Mouse (Mus musculus) megakaryocyte, embryonic 14.5 days (primary cell): Measurements from ENCODE around the gene Nr4a2. TPM values are rescaled to one million over a fixed set of nuclear protein-coding genes. Genes with fewer than 3 reads are reported as not detected.
A peak's percentile ranks its signal among the peaks of the same experiment; 100 is the strongest.

Experiments
- H3K27me3 ChIP-seq: replicated peaks from 2 replicates; pipeline ENCODE3; 2012; ENCODE audit warnings: inconsistent platforms
- H3K36me3 ChIP-seq: replicated peaks from 2 replicates; pipeline ENCODE3; 2012; ENCODE audit warnings: low read length, inconsistent platforms, mixed read lengths
- H3K4me1 ChIP-seq: 2 replicates; pipeline ENCODE4 v1.6.1; 2012; ENCODE audit warnings: inconsistent platforms
- H3K4me3 ChIP-seq: replicated peaks from 2 replicates; pipeline ENCODE3; 2012; ENCODE audit warnings: moderate library complexity, mild to moderate bottlenecking, inconsistent platforms
- H3K9me3 ChIP-seq: 2 replicates; pipeline ENCODE4 v1.6.1; 2012; ENCODE audit warnings: inconsistent platforms
- FLI1 ChIP-seq: IDR thresholded peaks from 2 replicates; pipeline ENCODE4 v1.6.1; 2012; ENCODE audit warnings: low read length, inconsistent platforms, mixed read lengths
- GATA1 ChIP-seq: IDR thresholded peaks from 3 replicates; pipeline ENCODE4 v1.6.1; 2012; ENCODE audit warnings: mixed read lengths, low read length, inconsistent platforms, borderline replicate concordance
- polyA plus RNA-seq: library from polyadenylated mRNA; stranded (reverse); fragments of >175 nt; gene quantifications from 2 replicates; pipeline ENCODE4 v1.2.3, GENCODE M21; 2012; ENCODE audit warnings: low replicate concordance; ENCODE audit not compliant: insufficient read depth

The Nr4a2 gene
- polyA plus RNA-seq = 0.66 and 0.82 TPM in 2 replicates

GRCm38 (mm10) chr2:57123991-57124840 is at the start of gene Nr4a2:
Gene Nr4a2 (minus strand): TSS chr2:57124003.
- no peaks in the 10 kb centered on the region for H3K27me3 ChIP-seq
- no peaks in the 10 kb centered on the region for H3K36me3 ChIP-seq
- TF ChIP-seq FLI1 = no peak
- TF ChIP-seq GATA1 = no peak
- no peaks in the 10 kb centered on the region for H3K9me3 ChIP-seq
- H3K4me3 ChIP-seq = peak within 1 kb of the TSS; percentile 96
- H3K4me1 ChIP-seq = peaks cover 38% of the 10 kb centered on the region

DNA sequence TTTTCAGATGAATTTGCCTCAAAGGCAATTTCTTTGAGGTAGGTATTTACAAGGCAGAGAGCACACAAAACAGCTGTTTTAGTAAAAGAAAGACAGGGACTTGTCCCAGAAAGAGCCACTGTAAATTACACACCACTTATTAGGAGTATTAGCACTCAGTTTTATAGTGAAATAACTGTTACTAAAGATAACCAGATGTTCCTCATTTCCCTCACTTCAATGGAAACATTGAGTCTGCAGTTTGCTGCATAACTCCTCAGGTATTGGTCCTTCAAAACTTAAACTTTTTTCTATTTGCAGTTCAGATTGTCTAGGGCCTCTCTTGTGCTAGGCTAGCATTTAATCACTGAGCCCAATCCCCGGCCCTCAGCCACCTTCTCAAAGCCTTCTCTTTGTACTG is 41.6 kb upstream of the Nr4a2 start:
- H3K9me3 ChIP-seq = no peaks in the 10 kb centered on the region
- H3K27me3 ChIP-seq = peaks cover 2% of the 10 kb centered on the region
- TF ChIP-seq FLI1 (no peak), GATA1 (no peak)

GRCm38 (mm10) chr2:57156814-57157213 is 33.0 kb upstream of the Nr4a2 start:
- Histone ChIP-seq H3K4me3 (no peak overlapping the region), H3K27me3 (no peaks in the 10 kb centered on the region), H3K9me3 (no peaks in the 10 kb centered on the region), H3K4me1 (no peaks in the 10 kb centered on the region), H3K36me3 (no peaks in the 10 kb centered on the region)
- TF ChIP-seq GATA1 (no peak), FLI1 (no peak)

More for the DNA sequence above, 41.6 kb upstream of the Nr4a2 start:
- H3K36me3 ChIP-seq = no peaks in the 10 kb centered on the region
- no peak overlapping the region for H3K4me3 ChIP-seq
- peaks cover 5% of the 10 kb centered on the region; the same call in 1 of the 2 replicates for H3K4me1 ChIP-seq

DNA sequence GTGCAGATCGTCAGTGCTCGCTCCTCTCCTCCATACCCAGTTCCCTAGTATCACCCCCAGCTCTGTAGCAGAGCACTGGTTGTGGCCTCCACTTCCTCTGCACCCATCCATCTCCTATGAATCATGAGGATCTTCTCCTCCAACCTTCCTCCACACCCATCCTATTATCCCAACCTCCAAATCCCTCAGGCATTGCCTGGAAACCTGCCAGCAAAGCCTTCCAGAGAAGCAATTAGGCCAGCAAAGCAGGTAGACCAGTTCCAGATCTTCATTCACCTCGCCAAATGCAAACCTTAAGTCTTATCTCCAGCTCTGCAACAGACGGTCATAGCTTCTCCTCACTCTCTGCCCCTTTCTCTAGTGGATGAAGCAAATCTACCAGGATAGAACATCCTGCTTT is 26.0 kb upstream of the Nr4a2 start:
- peaks cover 7% of the 10 kb centered on the region for H3K27me3 ChIP-seq
- TF ChIP-seq GATA1 = no peak
- no peak for TF ChIP-seq FLI1
- H3K9me3 ChIP-seq = no peaks in the 10 kb centered on the region
- H3K36me3 ChIP-seq = no peaks in the 10 kb centered on the region
- H3K4me3 ChIP-seq = no peak overlapping the region
- H3K4me1 ChIP-seq = no peaks in the 10 kb centered on the region

GRCm38 (mm10) chr2:57148231-57148630 is 24.4 kb upstream of the Nr4a2 start:
- Histone ChIP-seq H3K4me1 (0 out of 2 replicates have a peak, but pooled peaks cover 2% of the 10 kb centered on the region), H3K9me3 (no peaks in the 10 kb centered on the region), H3K36me3 (no peaks in the 10 kb centered on the region), H3K4me3 (no peak overlapping the region), H3K27me3 (peaks cover 7% of the 10 kb centered on the region)
- TF ChIP-seq GATA1 (no peak), FLI1 (no peak)

DNA sequence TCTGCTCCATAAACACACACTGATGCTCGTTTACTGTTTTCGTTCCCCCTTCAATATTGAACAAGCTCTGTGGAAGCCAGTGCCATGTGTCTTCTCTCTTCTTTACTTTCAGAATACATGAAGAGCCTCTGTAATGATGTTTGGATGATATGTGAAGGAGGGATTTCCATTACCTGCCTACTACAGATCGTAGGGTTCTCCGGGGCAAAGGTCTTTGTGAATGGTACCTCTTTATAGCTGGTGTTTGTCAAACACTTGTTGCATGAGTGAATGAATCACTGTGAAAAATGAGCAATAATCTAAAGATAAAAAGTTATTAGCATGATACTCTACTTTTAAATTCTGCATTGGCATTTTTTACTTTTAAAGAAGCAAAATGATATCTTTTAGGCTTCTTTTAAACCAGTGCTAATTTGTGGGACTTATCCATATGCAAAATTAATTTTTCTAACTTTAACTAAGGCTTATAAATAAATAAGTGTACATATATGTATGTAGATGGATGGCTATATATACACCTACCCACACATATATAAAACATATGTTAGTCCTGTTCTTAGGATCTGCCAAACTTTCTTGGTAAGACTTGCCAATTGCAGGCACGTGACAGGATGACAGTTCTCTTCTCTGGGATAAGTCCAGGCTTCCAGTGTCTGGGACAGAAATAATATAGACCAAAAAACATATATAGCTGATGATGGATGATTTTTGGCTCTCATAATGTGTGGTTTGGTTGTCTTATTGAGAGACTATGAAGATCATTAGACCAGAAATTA is 22.0 kb upstream of the Nr4a2 start:
- Histone ChIP-seq H3K9me3 (no peaks in the 10 kb centered on the region), H3K36me3 (no peaks in the 10 kb centered on the region), H3K27me3 (peaks cover 11% of the 10 kb centered on the region), H3K4me1 (0 out of 2 replicates have a peak, but pooled peaks cover 2% of the 10 kb centered on the region), H3K4me3 (no peak overlapping the region)
- no peak for TF ChIP-seq FLI1
- TF ChIP-seq GATA1 = no peak

DNA sequence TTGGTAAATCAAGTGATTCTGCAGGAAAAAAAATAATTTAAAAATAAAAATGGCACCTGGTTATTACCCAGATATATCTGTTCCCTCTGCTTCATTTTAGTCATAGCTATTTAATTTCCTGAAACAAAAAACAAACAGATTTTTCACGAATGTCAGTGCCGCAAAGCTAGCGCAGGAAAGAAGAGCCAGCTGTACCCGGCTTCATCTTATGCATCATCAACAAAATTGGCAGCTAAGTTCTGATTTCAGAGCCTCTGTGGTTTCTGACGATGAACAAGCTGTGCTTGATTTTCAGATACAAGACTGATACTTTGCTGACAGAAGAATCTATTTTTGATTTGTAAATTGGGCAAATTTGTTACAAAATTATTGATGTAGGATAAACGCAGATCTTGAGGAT is 14.8 kb upstream of the Nr4a2 start:
- TF ChIP-seq GATA1 (no peak), FLI1 (no peak)
- H3K4me3 ChIP-seq = no peak overlapping the region
- H3K36me3 ChIP-seq = no peaks in the 10 kb centered on the region
- H3K9me3 ChIP-seq = no peaks in the 10 kb centered on the region
- peaks cover 6% of the 10 kb centered on the region; the same call in 1 of the 2 replicates for H3K4me1 ChIP-seq
- H3K27me3 ChIP-seq = peaks cover 4% of the 10 kb centered on the region

DNA sequence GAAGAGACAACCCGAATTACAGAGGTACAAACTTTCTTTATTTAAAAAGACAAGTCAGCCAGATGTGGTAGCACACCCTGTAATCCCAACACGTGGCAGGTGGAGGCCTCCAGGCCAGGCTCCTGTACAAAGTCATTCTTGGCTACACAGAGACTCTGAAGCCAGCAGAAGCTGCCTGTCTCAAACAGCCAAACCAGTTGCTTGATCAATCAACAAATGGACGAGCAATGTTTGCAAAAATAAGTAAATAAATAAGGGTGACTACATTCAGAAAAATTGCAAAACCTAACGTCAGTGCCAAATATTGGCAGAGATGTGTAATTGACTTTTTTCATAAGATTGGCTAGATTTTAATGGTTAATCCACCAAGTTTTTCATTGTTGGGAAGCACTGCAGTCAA is 3.7 kb upstream of the Nr4a2 start:
- Histone ChIP-seq H3K4me3 (no peak overlapping the region), H3K36me3 (no peaks in the 10 kb centered on the region), H3K4me1 (peaks cover 24% of the 10 kb centered on the region), H3K27me3 (peaks cover 3% of the 10 kb centered on the region), H3K9me3 (no peaks in the 10 kb centered on the region)
- TF ChIP-seq FLI1 (no peak), GATA1 (no peak)

GRCm38 (mm10) chr2:57125891-57126290 is 2.1 kb upstream of the Nr4a2 start:
- Histone ChIP-seq H3K27me3 (peaks cover 2% of the 10 kb centered on the region), H3K9me3 (no peaks in the 10 kb centered on the region), H3K4me3 (no peak overlapping the region), H3K4me1 (peaks cover 33% of the 10 kb centered on the region), H3K36me3 (no peaks in the 10 kb centered on the region)
- TF ChIP-seq GATA1 (no peak), FLI1 (no peak)

GRCm38 (mm10) chr2:57122986-57123980 is 520 bp downstream of the Nr4a2 start:
- Histone ChIP-seq H3K4me3 (peak overlapping the region; percentile 96), H3K27me3 (no peaks in the 10 kb centered on the region), H3K9me3 (no peaks in the 10 kb centered on the region), H3K36me3 (no peaks in the 10 kb centered on the region), H3K4me1 (peaks cover 44% of the 10 kb centered on the region)
- TF ChIP-seq FLI1 (no peak), GATA1 (no peak)
